Mouse (Mus musculus) cerebellum, adult 11 months (tissue): ENCODE measurements around the gene Gm21972.

ENCODE experiments used
- DNase-seq: peaks from one replicate; pipeline ENCODE4 v3.0.0; 2022

Gene Gm21972

DNA sequence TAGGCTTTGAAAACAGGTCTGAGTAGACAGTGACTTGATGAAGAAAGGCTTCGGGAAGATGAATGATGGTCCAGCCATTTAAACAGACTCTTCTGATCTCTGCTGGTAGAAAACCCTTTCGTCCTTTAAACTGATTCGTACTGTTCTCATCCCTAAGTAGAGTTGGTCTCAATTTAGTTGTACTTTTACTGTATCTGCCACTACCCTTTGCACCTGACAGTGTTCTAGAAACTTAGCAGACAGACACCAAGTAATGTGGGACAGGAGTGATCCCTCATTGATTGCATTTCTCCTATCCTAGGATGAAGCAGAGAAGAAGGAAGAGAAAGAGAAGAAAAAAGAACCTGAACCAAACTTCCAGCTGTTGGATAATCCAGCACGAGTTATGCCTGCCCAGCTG is at the start of gene Gm21972:
Gm21972 (plus strand) TSS at position 301 of the 400 bp plus-strand sequence.
- no peak for DNase-seq

- no peak for DNase-seq
Observed at GRCm38 (mm10) chr1:86094413-86094812, 39.0 kb upstream of the Gm21972 start.

GRCm38 (mm10) chr1:86105054-86105453 is 28.4 kb upstream of the Gm21972 start:
- DNase-seq = no peak

- DNase-seq = no peak
Observed at GRCm38 (mm10) chr1:86111779-86112178, 21.7 kb upstream of the Gm21972 start, which contains the start of gene Htr2b. Gene Htr2b (minus strand): TSS chr1:86111970.

DNA sequence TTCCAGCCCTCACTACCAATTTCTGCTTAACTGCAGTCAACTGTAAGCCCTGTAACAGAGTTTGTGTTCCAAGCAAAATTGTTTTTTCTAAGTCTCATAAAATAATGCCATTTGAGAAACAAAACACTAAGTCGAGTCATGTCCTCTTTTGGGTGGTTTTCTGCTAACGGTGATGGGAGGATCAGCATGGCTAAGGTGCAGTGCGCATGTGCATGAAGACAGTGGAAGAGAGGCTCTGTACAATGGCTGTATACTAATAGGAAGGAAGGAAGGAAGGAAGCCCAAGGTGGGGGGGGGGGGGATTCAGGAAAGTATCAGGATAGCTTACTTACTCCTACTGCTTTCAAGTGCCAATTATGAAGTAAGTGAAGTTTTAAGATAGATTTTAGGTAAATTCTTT is 19.3 kb upstream of the Gm21972 start:
- no peak for DNase-seq

GRCm38 (mm10) chr1:86119549-86119948 is 13.9 kb upstream of the Gm21972 start:
- no peak for DNase-seq

DNA sequence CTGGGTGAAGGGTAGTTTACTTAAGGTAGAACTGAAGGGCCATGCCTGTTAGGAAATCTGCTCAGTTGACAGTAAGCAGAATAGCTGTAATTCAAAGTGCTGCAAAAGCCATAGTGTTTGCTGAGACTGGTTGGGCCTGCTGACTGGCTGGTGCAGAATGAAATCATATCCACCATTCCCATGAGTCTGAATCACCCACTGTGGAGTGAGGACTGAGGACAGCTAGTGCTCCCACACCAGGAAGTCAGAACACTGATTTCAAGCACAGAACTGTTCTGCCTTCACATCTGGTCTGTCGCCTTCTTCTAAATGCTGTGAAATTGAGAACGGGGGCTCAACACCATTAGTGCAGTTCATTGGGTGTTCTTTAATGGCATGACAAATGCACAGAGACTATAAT is 7.4 kb upstream of the Gm21972 start:
- DNase-seq = no peak

DNA sequence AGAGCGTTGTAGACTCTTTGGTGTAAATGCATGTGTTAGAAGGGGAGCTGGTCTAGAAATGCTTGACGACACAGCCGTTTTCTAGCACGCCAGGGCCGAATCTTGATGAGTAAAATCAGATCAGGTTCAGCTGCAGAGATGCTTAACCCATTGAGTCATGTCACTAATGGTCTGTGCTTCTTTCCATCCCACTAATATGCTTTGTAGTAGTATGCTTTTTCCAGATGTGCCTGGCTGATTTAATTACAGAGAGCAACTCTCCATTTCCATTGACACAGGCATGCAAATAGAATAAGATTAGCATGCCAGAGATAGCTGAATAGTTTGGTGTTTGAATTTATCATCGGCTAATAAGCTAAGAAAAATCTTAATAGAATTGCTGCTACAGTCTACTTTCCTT is 1.9 kb downstream of the Gm21972 start:
- no peak for DNase-seq

- DNase-seq = no peak
Observed at GRCm38 (mm10) chr1:86141081-86141480, 7.6 kb downstream of the Gm21972 start.

DNA sequence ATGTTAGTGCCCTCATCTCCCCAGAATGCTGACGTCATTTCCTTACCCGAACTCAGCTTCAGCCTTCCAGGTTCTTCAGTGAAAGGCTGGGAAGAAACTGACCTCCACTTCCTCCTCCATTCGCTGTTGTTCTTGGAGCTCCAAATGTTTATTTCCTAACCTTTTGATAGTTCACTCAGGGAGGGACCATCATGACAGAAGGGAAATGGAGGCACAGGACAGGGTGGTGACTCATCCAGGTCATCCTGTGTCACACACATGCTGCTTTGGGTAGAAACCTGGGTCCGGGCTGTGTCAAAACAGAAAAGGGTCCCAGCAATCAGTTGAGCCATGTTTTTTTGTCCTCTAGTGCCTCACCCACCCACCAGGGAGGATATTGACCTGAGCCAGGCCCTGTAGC is 9.7 kb downstream of the Gm21972 start:
- no peak for DNase-seq

DNA sequence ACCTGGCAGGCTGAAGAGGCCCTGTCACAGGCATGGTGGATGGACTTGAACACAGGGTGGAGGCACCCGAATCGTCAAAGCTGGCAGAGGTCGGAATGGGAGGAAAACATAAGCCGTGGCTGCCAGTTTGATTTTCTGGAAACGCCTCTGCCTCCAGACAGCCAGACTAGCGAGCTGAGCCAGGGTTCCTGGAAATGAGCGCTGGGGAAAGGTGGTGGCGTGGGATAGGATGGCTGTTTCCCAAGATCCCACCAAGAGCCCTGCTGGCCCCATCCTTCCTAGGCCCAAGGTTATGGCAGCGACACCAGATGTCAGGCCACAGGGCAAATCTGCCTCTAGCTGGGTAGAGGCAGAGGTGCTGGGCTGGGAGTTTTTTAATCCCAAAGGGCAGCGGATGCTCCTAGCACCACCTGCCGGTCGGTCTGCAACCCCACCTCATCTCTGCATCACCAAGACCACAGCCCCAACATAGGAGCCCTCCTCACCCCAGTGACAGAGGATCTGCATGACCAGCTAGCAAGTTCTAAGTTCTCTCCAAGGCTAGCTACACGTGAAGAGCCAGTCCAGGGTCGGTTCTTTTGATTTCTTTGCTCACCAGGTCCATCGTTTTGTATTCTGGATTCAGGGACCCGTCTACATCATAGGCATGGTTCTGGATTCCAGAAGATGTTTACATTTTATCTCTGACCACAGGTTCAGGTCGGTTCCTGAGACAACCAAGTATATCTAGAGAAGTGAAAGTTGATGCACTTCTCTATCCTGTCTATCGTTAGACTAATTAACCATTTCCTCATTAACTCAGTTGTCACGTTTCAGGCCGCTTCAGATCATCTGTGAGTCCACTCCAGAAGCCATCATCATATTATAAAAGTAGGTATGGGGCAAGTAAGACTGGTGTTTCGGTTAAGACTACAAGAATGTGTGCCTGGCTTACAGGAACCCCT is 10.8 kb downstream of the Gm21972 start:
- no peak for DNase-seq

DNA sequence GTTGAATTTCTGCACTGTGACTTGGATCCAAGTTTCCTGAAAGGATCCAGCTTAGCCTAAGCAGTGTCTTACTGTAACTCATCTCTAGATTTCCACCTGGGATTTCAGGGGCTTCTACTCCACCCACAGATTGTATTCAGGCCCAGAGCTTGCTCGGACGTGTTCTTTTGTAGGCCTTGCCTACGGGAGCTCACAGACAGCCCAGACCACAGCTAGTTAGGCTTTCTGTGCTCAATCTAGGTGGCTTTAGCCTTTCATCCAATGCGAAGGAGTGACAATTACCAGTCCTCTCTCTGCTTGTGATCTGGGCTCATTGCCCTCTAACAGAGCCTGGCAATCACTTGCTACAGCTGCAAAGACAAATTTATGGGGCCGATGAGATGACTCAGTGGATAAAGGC is 12.9 kb downstream of the Gm21972 start:
- no peak for DNase-seq

DNA sequence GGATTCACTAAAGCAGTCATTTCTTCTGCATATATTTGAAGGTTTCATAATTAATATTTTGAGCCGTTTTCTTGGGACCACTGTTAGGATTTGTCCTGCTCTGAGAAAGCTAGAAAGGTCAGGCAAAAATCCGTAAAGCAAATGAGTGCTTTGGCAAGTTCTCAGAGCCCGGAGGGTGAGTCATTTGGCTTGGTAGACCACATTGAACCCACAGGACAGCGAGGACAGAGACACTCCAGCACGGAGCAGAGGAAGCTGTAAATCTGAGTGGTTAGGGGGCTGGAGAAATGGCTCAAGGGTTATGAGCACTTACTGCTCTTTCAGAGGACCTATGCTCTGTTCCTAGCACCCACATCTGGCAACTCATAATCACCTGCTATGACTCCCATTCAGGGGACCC is 14.1 kb downstream of the Gm21972 start:
- DNase-seq = no peak

DNA sequence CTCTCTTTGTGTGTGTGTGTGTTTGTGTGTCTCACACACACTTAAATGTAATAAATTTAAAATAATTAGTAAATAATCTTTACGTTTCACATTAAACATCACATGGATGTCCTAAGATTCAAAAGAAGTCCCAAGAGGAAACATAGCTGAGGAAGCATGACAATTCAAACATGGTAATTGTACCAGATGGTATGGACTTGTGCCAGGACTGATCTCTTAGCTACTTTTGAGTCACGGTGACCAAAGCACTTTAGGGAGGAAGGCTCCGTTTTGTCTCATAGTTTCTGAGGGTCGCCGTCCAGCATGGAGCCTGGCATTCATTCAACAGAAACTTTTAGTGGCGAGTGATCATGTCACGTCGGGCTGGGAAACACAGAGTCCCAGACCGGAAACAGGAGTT is 14.7 kb downstream of the Gm21972 start:
- DNase-seq = no peak

DNA sequence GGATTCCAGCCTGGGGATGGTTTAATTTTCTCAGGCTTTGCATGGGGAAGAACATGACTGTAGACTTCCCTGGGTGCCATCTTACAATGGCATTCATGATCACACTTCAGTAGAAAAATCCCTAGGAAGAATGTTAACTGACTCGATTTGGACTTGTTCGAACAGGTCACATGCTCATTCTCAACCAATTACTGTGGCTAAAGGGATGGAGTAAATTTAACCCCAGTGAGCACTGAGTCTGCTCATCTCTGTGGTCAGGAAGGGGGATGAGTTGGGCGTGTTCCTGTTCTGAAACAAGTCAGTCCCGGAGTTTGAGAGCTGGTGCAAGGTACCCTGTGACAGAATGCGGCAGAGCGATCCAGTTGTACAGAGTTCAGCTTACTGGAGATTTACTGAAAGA is 17.5 kb downstream of the Gm21972 start:
- no peak for DNase-seq

DNA sequence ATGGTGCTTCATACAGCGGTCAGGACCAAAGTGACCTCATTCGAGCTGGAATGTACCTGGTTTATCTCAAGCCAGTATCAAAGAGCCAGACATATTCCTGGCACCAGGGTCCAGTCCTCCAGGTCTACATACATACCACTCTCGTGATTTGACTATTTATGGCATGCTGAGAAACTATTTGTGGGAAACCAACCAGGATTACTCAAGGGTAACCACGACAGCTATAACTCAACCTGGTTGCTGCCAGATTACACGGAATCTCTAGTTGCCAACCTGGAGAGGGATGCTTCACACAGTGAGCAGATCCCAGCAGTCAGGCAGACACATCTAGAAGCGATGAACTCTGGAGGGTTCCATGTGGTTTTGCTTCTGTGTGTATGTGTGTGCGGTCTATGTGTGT is 17.9 kb downstream of the Gm21972 start:
- no peak for DNase-seq

DNA sequence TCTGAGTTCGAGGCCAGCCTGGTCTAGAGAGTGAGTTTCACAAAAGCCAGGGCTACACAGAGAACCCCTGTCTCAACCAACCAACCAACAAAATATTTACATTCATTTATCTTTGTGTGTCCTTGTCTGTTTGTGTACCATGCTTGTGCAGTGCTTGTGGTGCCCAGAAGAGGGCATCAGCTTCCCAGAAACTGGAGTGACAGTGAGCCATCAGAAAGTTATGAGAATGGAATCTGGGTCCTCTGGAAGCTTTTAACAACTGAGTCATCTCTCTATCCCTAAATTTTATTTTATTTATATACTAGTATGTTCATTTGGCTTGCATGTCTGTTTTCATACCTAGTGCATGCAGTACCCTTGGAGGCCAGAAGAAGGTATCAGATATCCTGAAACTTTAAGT is 19.2 kb downstream of the Gm21972 start:
- DNase-seq = no peak

- peak; percentile 89 for DNase-seq
Observed at GRCm38 (mm10) chr1:86154133-86154823, 20.8 kb downstream of the Gm21972 start, which contains the start of gene Armc9. Gene Armc9 (plus strand): TSS chr1:86154780.

DNA sequence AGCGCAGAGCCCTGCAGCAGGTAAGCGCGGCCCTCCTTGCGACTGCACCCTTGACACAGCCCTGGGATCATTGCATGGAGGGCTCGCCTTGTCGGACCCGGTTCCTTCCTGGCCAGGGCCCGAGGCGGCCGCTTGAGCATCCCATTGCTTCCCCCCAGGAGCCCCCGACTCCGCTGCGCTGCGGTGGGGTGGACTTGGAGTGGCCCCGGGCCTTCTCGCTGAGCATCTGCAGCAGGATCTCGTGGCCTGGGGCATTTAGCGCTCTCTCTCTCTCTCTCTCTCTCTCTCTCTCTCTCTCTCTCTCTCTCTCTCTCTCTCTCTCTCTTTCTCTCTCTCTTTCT is 21.4 kb downstream of the Gm21972 start:
- no peak for DNase-seq

GRCm38 (mm10) chr1:86156075-86156474 is 22.6 kb downstream of the Gm21972 start:
- DNase-seq = no peak

DNA sequence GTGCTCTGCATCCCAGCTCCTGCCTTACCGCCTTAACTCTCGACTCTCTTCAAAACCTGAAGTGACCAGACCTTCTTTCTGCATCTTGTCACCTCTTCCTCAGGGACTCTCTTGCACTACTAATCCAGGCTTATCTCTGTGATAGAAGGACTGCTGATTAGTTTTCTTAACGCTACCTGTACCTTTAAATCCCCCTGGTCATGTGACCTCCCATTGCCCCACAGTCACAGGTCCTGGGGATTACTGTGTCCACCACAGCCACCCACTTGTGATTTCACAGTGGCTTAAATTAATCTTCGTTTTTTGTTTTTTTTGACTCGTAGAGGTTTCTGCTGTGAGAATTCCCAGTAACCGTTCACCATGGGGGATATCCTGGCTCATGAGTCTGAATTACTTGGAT is 23.2 kb downstream of the Gm21972 start:
- DNase-seq = no peak

- DNase-seq = no peak
Observed at GRCm38 (mm10) chr1:86160059-86160458, 26.6 kb downstream of the Gm21972 start.

DNA sequence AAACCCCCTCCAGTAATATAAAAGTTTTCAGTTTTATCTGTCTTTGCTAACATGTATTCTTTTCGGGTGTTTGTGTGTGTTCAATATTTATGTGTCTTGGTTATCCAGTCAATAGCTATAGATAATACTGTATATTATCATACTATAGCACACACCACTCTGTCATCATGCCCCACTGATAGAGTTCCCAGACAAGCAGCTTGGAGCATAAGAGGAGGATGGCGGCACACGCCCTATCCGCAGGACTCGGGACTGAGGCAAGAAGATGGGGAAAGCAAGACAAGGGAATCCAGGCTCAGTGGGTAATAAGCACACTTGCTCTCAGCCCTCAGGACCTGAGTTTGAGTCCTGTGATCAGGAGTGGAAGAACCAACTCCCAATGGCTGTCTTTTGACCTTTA is 27.0 kb downstream of the Gm21972 start:
- DNase-seq = no peak

- DNase-seq = no peak
Observed at GRCm38 (mm10) chr1:86161061-86161460, 27.6 kb downstream of the Gm21972 start.
